Mouse (Mus musculus): ENCODE data around the gene Esyt2. TPM values are rescaled to one million over a fixed set of nuclear protein-coding genes. Genes with fewer than 3 reads are reported as not detected.
A peak's percentile ranks its signal among the peaks of the same experiment; 100 is the strongest.

The Esyt2 gene
- polyA plus RNA-seq (2015; fragmentation: Nextera tagmentation; extraction: Ambion mirVana) = 18.6 and 20.3 TPM in 2 replicates

DNA sequence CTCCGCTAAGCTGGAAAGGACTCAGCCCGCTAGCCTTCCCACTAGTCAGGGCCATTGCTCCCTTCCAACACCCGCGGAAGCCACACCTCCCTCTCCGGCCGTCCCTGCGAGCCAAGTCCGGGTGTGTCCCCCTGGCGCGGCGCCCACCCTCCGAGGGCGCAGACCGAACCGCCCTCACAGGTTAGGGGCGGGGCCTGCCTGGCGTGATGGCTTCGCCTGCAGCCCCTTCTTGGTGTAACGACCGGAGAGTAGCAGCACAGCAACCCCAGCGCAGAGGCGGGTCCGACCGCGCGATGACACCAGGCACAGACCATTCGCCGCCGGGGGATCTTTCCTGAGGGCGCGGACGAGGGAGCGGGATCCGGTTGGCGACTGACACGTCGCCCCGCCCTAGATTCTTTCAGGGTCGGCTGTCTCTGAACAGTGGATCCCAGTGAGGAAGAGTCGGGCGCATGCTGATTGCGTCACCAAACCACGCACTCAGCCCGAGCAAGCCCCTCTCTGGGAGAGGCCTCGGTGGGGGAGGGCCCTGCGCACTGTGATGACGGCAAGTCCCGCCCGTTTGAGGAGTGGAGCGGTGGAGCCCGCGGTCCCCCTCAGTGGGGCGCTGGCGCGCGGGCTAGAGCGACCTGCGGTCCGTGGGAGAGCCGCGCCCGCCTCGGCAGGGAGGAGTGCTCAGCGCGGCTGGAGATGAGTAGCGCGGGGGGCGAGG, at the start of gene Esyt2:
Gene Esyt2 (plus strand): TSS at position 544 of the 712 bp plus-strand sequence.
- WGBS = 0% methylated on average over 62 of the region's 68 CpGs
- peak; percentile 96 for ATAC-seq (ENCODE audit: low read depth)
- peak within 1 kb of the TSS; percentile 89 for H3K4me2 ChIP-seq (ENCODE audit: low read depth, low read length)
- H3K4me1 ChIP-seq (replicated peaks; ENCODE audit: control insufficient read depth, insufficient read depth, low read length) = peaks cover 6% of the 10 kb centered on the region
- H3K27ac ChIP-seq (ENCODE audit: low read length) = peak within 1 kb of the TSS; percentile 99
- no peaks in the 10 kb centered on the region for H3K27me3 ChIP-seq (ENCODE audit: control insufficient read depth, insufficient read depth, low read depth, low read length)
- no peaks in the 10 kb centered on the region for H3K9me3 ChIP-seq (ENCODE audit: control insufficient read depth, low read length)
- peak within 1 kb of the TSS; percentile 99 for H3K9ac ChIP-seq (ENCODE audit: low read length)
- H3K36me3 ChIP-seq (ENCODE audit: control insufficient read depth, insufficient read depth, low read length) = no peaks in the 10 kb centered on the region
- H3K4me3 ChIP-seq (ENCODE audit: low read length) = peak within 1 kb of the TSS; percentile 100

- peak overlapping the region; percentile 39 for H3K4me2 ChIP-seq (ENCODE audit: low read depth, low read length)
- 0 out of 2 replicates have a peak overlapping the region, but pooled peaks have one; percentile 9 for H3K4me3 ChIP-seq (ENCODE audit: low read length)
- H3K27me3 ChIP-seq (ENCODE audit: control insufficient read depth, insufficient read depth, low read depth, low read length) = no peaks in the 10 kb centered on the region
- WGBS = 27% methylated on average over 12 of the region's 12 CpGs
- ATAC-seq (ENCODE audit: low read depth) = peak; percentile 83
- H3K9me3 ChIP-seq (ENCODE audit: control insufficient read depth, low read length) = no peaks in the 10 kb centered on the region
- H3K9ac ChIP-seq (ENCODE audit: low read length) = no peak overlapping the region
- H3K27ac ChIP-seq (ENCODE audit: low read length) = peak overlapping the region; percentile 55
- no peaks in the 10 kb centered on the region for H3K4me1 ChIP-seq (replicated peaks; ENCODE audit: control insufficient read depth, insufficient read depth, low read length)
- H3K36me3 ChIP-seq (ENCODE audit: control insufficient read depth, insufficient read depth, low read length) = no peaks in the 10 kb centered on the region
These were observed 49.4 kb upstream of the Esyt2 start for GRCm38 (mm10) chr12:116231612-116232011.

DNA sequence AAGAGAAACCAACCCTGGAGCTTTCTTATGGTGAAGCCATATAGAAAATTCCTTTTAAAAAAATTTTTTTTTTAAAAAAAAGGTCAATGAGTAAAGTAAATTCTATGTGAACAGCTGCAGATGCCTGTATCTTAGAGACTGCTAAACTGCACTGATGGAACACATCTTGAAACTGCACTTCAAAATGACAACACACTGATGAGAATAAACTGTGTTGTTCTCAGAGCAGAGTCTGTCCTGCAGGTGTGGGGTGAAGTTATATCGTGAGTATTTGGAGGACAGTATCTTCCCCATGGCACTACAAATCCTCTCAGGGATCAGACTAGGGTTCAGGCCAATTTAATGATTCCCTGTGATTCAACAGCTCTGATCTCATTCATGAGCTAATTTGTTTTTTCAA, 48.9 kb upstream of the Esyt2 start:
- no peak; the same call in 1 of the 2 replicates for ATAC-seq (ENCODE audit: low read depth)
- no peaks in the 10 kb centered on the region for H3K27me3 ChIP-seq (ENCODE audit: control insufficient read depth, insufficient read depth, low read depth, low read length)
- WGBS = 45% methylated on average over 1 of the region's 1 CpGs
- H3K36me3 ChIP-seq (ENCODE audit: control insufficient read depth, insufficient read depth, low read length) = no peaks in the 10 kb centered on the region
- peak overlapping the region; percentile 55 for H3K27ac ChIP-seq (ENCODE audit: low read length)
- H3K4me1 ChIP-seq (replicated peaks; ENCODE audit: control insufficient read depth, insufficient read depth, low read length) = no peaks in the 10 kb centered on the region
- H3K4me3 ChIP-seq (ENCODE audit: low read length) = no peak overlapping the region
- H3K9ac ChIP-seq (ENCODE audit: low read length) = no peak overlapping the region
- peak overlapping the region; percentile 39; the same call in 1 of the 2 replicates for H3K4me2 ChIP-seq (ENCODE audit: low read depth, low read length)
- H3K9me3 ChIP-seq (ENCODE audit: control insufficient read depth, low read length) = no peaks in the 10 kb centered on the region

GRCm38 (mm10) chr12:116235356-116235755, 45.6 kb upstream of the Esyt2 start:
- WGBS = 78% methylated on average over 4 of the region's 4 CpGs
- no peak for ATAC-seq (ENCODE audit: low read depth)
- Histone ChIP-seq H3K9ac (ENCODE audit: low read length) (no peak overlapping the region), H3K27me3 (ENCODE audit: control insufficient read depth, insufficient read depth, low read depth, low read length) (no peaks in the 10 kb centered on the region), H3K4me3 (ENCODE audit: low read length) (no peak overlapping the region), H3K9me3 (ENCODE audit: control insufficient read depth, low read length) (no peaks in the 10 kb centered on the region), H3K4me2 (ENCODE audit: low read depth, low read length) (no peak overlapping the region), H3K27ac (ENCODE audit: low read length) (no peak overlapping the region), H3K4me1 (replicated peaks; ENCODE audit: control insufficient read depth, insufficient read depth, low read length) (no peaks in the 10 kb centered on the region), H3K36me3 (ENCODE audit: control insufficient read depth, insufficient read depth, low read length) (no peaks in the 10 kb centered on the region; the same call in 1 of the 2 replicates)

- Histone ChIP-seq H3K27me3 (ENCODE audit: control insufficient read depth, insufficient read depth, low read depth, low read length) (no peaks in the 10 kb centered on the region), H3K4me3 (ENCODE audit: low read length) (no peak overlapping the region), H3K36me3 (ENCODE audit: control insufficient read depth, insufficient read depth, low read length) (no peaks in the 10 kb centered on the region; the same call in 1 of the 2 replicates), H3K27ac (ENCODE audit: low read length) (no peak overlapping the region), H3K4me2 (ENCODE audit: low read depth, low read length) (no peak overlapping the region), H3K9me3 (ENCODE audit: control insufficient read depth, low read length) (no peaks in the 10 kb centered on the region), H3K9ac (ENCODE audit: low read length) (no peak overlapping the region), H3K4me1 (replicated peaks; ENCODE audit: control insufficient read depth, insufficient read depth, low read length) (no peaks in the 10 kb centered on the region)
- no peak for ATAC-seq (ENCODE audit: low read depth)
- WGBS = 82% methylated on average over 3 of the region's 3 CpGs
These were observed 44.3 kb upstream of the Esyt2 start for GRCm38 (mm10) chr12:116236658-116237057.

DNA sequence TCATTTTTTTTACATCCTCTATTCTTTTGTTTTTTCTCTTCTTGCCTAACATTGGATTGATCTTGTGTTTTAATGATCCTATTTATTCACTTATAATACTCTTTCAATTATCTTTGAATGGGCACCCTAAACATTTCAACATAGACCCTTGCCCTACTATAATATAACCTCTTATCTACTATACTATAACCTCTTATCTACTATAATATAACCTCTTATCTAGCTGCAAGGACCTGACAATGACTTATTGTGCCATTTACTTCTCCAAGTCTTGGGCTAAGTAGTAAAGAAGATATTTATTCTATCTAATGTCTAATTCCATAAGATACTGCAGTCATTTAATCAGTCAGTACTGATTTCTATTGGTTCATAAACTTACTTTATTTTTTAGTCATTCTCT, 42.6 kb upstream of the Esyt2 start:
- Histone ChIP-seq H3K9me3 (ENCODE audit: control insufficient read depth, low read length) (no peaks in the 10 kb centered on the region), H3K27me3 (ENCODE audit: control insufficient read depth, insufficient read depth, low read depth, low read length) (no peaks in the 10 kb centered on the region), H3K4me1 (replicated peaks; ENCODE audit: control insufficient read depth, insufficient read depth, low read length) (no peaks in the 10 kb centered on the region), H3K27ac (ENCODE audit: low read length) (no peak overlapping the region), H3K36me3 (ENCODE audit: control insufficient read depth, insufficient read depth, low read length) (no peaks in the 10 kb centered on the region; the same call in 1 of the 2 replicates), H3K9ac (ENCODE audit: low read length) (no peak overlapping the region), H3K4me2 (ENCODE audit: low read depth, low read length) (no peak overlapping the region), H3K4me3 (ENCODE audit: low read length) (no peak overlapping the region)
- ATAC-seq (ENCODE audit: low read depth) = no peak

DNA sequence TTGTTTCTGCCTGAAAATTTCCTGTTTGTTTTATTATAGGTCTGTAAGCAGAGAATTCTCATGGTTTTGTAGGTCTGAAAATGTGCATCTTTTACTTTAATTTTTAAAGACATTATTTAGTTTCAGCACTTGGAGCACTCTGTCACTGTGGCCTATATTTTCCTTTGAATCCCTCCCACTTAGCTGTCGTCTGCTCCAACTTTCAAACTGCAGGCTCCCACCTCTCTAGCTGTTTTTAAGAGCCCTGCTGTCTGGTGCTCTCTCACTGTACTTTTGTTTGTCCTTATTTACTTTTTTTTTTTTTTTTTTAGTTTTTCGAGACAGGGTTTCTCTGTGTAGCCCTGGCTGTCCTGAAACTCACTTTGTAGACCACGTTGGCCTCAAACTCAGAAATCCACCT, 42.2 kb upstream of the Esyt2 start:
- no peaks in the 10 kb centered on the region for H3K9me3 ChIP-seq (ENCODE audit: control insufficient read depth, low read length)
- no peaks in the 10 kb centered on the region for H3K4me1 ChIP-seq (replicated peaks; ENCODE audit: control insufficient read depth, insufficient read depth, low read length)
- 68% methylated on average over 3 of the region's 3 CpGs for WGBS
- no peak overlapping the region for H3K4me2 ChIP-seq (ENCODE audit: low read depth, low read length)
- ATAC-seq (ENCODE audit: low read depth) = no peak
- H3K27me3 ChIP-seq (ENCODE audit: control insufficient read depth, insufficient read depth, low read depth, low read length) = no peaks in the 10 kb centered on the region
- no peak overlapping the region for H3K4me3 ChIP-seq (ENCODE audit: low read length)
- H3K27ac ChIP-seq (ENCODE audit: low read length) = no peak overlapping the region
- H3K9ac ChIP-seq (ENCODE audit: low read length) = no peak overlapping the region
- H3K36me3 ChIP-seq (ENCODE audit: control insufficient read depth, insufficient read depth, low read length) = no peaks in the 10 kb centered on the region; the same call in 1 of the 2 replicates

DNA sequence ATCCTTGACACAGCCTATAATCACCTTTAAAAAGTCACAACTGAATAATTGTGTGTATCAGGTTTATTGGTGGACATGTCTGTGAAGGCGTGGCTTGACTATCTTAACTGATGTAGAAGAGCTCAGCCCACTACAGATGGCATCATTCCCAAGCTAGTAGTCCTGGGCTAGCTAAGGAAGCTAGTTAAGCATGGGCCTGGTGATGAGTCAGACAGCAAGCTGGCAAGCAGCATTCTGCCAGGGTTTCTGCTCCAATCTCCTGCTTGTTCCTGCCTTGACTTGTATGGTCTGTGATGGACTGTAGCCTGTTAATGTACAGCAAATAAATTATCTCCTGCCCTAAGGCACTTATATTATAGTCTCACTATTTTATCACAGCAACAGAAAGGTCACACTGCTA, 36.4 kb upstream of the Esyt2 start:
- 71% methylated on average over 1 of the region's 1 CpGs for WGBS
- no peaks in the 10 kb centered on the region for H3K9me3 ChIP-seq (ENCODE audit: control insufficient read depth, low read length)
- no peaks in the 10 kb centered on the region for H3K4me1 ChIP-seq (replicated peaks; ENCODE audit: control insufficient read depth, insufficient read depth, low read length)
- no peaks in the 10 kb centered on the region for H3K27me3 ChIP-seq (ENCODE audit: control insufficient read depth, insufficient read depth, low read depth, low read length)
- no peak overlapping the region for H3K4me2 ChIP-seq (ENCODE audit: low read depth, low read length)
- no peak overlapping the region for H3K9ac ChIP-seq (ENCODE audit: low read length)
- peaks cover 4% of the 10 kb centered on the region for H3K36me3 ChIP-seq (ENCODE audit: control insufficient read depth, insufficient read depth, low read length)
- no peak overlapping the region for H3K27ac ChIP-seq (ENCODE audit: low read length)
- no peak for ATAC-seq (ENCODE audit: low read depth)
- H3K4me3 ChIP-seq (ENCODE audit: low read length) = no peak overlapping the region

GRCm38 (mm10) chr12:116254652-116255051, 26.3 kb upstream of the Esyt2 start:
- H3K4me2 ChIP-seq (ENCODE audit: low read depth, low read length) = no peak overlapping the region
- no peaks in the 10 kb centered on the region for H3K9me3 ChIP-seq (ENCODE audit: control insufficient read depth, low read length)
- no peaks in the 10 kb centered on the region for H3K4me1 ChIP-seq (replicated peaks; ENCODE audit: control insufficient read depth, insufficient read depth, low read length)
- H3K4me3 ChIP-seq (ENCODE audit: low read length) = no peak overlapping the region
- no peak for ATAC-seq (ENCODE audit: low read depth)
- 35% methylated on average over 8 of the region's 8 CpGs for WGBS
- H3K27me3 ChIP-seq (ENCODE audit: control insufficient read depth, insufficient read depth, low read depth, low read length) = no peaks in the 10 kb centered on the region
- no peak overlapping the region for H3K27ac ChIP-seq (ENCODE audit: low read length)
- H3K9ac ChIP-seq (ENCODE audit: low read length) = no peak overlapping the region
- H3K36me3 ChIP-seq (ENCODE audit: control insufficient read depth, insufficient read depth, low read length) = peaks cover 6% of the 10 kb centered on the region; the same call in 1 of the 2 replicates
